Mouse (Mus musculus) adrenal gland, adult 2 months (tissue): ENCODE results near the gene Med27. TPM values are rescaled to one million over a fixed set of nuclear protein-coding genes. Genes with fewer than 3 reads are reported as not detected.
"Not testable (repeated sequence)": the region's sequence is repeated elsewhere in the genome, so short reads cannot be mapped to it uniquely, and the experiment has no call there.

Experiments
- DNase-seq: peaks from one replicate; pipeline ENCODE4 v3.0.0; 2021
- polyA plus RNA-seq: library from polyadenylated mRNA; depleted of rRNA; stranded (reverse); fragments of >200 nt; gene quantifications from 2 replicates; pipeline ENCODE4 v1.2.3, GENCODE M21; 2012
- total RNA-seq, 2 experiments: library from RNA; stranded (reverse); gene quantifications; 2 replicates each; pipeline ENCODE4 v1.2.3; 2021

The Med27 gene
- total and polyA plus RNA-seq, 3 experiments: 25.8 to 54.7 (median 28.1) TPM

DNA sequence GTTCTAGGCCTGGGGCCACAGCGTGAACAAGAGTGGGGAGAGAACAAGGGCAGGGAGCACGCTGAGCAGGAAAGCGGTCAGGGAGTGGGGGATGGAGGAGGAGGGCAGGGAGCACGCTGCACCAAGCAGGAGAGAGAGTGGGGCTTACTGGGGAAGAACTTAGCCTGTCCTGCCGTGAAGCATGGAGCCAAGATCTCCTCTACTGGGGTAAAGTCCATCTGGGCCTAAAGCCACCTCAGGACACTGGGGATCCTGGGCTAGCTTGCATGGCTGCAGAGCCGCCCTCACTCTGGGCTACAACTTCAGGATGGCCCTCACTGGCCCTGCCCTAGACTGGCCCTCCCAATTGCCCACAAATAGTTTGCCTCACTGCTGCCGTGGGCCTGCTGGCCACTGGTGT is 174.9 kb downstream of the Med27 start:
- no peak for DNase-seq

DNA sequence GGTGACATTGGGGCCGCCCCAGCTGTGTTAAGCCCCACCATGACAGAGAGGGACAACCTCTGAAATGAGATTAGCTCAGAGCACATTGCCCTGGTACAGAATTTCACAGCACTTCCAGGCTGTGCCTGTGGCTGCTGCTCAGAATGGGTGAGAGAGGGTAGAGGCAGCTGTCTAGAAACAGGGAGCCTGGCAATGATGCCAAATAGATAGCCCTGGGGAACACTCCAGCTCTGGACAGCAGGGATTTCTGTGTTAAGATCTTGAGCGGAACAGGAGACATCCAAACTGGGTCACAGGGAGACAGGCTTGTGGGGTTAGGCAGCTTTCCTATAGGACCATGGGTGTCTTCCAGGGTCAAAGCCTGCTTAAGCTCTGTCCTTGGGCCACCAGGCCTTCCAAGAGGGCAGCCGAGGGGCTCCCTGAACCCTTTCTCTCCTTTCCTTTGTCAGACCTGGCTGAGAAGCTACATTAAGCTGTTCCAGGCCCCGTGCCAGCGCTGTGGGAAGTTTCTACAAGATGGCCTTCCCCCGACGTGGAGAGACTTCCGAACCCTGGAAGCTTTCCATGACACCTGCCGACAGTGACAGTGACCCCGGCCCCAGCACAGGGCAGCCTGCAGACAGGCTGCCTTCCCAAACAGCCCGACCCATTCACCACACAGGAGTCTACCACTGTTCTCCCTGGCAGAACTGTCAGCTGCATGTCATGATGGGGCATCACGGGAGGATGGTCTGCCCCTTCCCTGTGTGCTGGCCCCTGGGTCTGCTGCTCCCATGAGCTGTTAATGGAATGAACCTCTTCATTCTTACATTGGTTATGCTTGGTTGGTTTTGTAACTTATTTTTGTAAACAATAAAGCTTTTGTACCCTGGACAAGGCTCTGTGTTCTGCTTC is 177.5 kb downstream of the Med27 start:
- DNase-seq: peak; percentile 39

DNA sequence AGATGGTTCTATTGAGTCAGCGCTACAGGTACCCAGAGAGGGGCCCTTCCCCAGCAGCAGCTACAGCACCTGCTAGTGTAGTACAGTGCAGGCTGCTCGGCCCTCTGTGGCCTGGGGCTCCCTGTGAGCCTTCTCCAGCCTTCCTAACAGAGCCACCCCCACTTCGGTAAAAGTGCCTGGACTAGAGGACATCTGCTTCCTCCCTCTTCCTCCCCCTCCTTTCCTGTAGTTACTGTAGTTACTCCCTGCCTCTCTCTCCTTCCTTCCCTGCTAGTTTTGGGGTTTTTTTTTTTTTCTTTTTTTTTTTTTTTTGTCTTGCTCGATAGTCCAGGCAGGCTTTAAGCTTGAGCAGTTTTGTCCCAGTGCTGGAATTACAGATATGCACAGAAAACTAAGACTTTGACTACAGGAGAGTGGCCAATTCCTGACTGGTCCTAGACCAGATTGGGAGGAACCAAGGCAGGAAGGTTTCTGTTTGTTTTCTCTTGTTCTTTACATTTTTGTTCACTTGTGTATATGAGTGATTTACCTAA is 178.7 kb downstream of the Med27 start:
- no peak for DNase-seq

DNA sequence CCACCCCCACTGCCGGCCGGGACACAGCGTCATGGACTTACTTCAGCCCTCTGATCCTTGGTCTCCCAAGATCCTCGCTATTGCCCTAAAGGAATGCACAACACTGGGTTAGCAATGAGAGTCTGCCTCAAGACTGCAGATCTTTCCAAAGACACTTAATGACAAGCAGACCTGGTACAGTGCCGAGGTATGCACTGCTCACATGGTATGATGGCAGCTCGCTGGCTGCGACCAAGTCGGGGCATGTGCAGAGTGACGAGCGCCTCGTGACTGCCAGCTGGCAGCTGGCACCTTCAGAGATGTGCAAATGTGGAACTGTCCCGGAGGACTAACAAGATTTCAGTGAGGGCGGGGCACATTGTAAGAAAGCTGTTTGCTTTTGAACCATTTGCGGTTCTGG is 179.6 kb downstream of the Med27 start:
- DNase-seq: peak; percentile 18

DNA sequence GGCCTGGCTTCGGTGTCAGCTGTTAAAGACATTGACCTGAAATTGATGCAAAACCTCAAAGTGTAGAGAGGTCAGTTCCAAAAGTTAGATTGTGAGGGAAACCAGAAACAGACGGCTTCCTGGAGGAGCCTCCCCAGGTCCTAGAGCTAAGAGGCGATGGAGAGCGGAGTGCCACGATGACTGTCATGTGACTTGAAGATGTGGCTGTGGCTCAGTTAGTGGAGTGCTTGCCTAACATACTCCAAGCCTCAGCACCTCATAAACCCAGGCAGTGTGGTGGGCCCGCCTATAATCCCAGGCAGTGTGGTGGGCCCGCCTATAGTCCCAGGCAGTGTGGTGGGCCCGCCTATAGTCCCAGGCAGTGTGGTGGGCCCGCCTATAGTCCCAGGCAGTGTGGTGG is 180.9 kb downstream of the Med27 start:
- DNase-seq: not testable (repeated sequence)

DNA sequence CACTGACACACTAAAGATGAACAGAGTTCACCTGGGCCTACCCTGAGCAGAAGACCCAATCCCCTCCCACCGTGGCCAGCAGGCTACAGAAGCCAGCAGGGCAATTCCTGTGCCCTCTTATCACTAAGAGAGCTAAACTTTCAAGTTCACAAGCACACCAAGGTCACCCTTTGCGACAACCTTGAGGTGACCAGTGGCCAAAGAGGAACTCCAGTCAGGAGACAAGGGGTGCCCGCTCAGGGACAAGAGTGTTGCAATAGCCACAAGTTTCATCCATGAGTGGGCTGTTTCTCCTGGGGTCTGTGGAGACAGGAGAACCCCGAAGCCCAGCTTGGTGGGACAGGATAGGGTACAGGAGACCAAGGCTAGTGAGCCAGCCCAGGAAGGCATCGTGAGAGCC is 182.2 kb downstream of the Med27 start:
- DNase-seq: peak; percentile 64

DNA sequence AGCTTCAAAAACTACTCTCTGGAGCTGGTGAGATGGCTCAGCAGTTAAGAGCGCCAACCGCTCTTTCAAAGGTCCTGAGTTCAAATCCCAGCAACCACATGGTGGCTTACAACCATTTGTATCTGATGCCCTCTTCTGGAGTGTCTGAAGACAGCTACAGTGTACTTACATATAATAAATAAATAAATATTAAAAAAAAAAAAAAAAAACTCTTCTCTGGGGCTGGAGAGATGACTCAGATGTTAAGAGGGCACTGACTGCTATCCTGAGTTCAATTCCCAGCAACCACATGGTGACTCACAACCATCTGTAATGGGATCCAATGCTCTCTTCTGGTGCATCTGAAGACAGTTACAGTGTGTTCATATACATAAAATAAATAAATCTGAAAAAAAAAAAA is 183.2 kb downstream of the Med27 start:
- DNase-seq: not testable (repeated sequence)

DNA sequence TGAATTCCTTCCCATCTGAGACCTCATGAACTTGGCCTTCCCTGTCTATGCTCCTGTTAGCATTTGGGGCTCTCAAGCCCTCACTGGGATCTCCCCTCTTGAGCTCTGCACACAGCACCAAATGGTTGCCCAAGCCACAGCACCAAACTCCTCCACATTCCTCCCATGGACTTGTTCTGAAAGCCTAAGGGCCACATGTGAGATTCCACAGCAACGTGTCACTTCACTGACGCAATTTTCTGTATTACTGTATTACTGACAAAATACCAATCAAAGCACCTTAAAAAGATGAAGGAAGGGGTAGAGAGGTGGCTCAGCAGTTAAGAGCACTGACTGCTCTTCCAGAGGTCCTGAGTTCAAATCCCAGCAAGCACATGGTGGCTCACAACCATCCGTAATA is 185.6 kb downstream of the Med27 start:
- DNase-seq: no peak

DNA sequence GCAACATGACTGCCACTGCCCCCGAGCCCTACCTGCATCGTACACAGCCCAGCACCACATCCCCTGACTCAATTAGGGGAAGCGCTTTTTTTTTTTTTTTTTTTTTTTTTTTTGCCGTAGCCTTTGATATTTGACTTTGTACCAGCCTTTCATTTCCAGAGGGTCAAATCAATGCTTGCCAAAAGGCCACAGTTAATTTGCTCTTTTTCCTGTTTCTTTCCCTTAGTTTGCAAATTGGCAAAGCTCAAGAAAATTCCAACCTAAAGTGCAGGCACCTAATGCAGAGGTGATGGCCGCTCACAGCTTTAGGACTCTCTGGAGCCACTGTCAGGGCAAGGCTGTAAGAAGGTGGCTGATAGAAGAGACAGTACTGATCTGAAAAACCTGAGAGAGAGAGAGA is 186.3 kb downstream of the Med27 start:
- DNase-seq: no peak

DNA sequence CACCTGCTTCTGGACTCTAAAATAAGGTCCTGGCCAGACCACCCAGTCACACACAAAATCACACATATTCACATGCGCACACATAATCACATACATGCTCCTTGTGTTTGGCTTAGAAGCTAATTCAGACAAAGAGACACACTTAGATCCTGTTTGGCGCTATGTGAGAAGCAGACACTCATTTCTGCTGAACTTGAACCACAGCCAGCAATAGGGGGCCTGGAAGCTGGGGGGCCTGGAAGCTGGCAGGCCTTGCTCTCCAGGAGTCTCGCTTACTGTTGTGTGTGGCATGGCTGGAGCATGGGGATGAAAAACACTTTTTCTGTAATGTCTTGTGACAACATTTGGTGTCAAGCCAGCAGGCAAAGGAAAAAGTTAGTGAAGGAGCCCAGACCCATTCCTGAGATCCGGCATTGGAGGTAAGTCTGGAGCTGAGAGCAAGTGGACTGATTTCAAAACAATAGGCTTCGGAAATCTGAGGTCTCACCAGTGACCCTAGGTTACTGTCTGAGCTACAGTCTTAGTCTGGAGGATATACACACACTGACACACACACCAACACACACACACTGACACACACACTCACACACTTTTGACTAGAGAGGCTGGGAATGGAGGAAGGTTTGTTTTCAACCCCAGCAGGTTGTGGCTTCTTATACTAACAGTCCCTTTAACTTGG is 189.1 kb downstream of the Med27 start:
- DNase-seq: no peak

DNA sequence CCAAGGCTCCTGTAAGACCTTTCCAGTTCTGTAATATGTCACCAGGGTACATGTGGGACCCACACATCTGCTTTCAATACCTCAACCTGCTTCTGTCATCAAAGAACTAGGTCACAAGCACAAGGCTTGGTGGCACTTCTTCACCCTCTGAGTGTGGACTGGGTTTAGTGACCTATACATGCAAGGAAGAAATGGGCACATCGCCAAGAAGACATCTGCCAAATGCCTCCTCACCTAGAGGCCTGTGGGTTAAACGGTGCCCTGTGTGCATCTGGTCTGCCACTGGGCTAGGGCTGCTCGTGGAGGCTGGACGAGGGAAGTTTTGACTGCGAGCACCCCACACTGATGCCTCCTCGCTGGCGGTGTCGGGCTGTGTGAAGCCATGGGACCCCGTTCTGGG is 189.9 kb downstream of the Med27 start:
- no peak for DNase-seq

DNA sequence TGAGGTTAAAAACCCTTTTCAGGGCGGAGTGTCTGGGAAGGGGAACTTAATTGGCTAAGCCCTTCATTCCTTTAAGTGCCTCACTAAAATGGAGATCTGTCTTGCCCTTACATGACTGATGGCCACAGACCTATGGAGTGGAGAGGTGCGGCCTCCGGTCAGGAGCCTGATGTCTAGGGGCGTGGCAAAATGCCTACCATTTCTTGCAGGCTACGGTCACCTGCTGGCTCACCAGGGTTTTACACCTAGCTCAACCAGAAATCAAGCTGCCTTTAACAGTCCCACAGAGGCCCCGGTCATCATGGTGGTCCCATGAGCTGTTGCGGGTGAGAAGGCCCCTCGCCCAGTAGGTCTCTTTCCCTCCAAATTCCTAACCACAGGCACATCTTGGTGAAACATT is 190.7 kb downstream of the Med27 start:
- no peak for DNase-seq

DNA sequence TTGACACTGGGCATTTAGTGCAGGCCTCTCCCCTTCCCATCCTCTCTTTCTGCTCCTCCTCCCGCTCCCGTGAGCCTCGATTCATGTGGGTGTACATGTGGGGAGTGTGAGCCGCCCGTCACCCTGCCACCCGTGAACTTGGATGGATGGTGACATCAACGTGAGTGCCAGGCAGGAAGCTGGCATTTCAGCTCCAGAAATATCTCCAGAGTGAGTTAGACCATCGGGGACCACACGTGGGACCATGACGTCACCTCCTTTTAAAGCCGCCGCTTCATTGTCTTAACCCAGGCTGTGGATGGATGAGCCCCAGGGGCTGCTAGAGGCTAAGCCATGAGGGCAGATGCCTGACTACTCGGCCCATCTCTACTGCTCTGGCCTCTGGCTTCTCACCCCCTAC is 195.4 kb downstream of the Med27 start:
- DNase-seq: no peak

DNA sequence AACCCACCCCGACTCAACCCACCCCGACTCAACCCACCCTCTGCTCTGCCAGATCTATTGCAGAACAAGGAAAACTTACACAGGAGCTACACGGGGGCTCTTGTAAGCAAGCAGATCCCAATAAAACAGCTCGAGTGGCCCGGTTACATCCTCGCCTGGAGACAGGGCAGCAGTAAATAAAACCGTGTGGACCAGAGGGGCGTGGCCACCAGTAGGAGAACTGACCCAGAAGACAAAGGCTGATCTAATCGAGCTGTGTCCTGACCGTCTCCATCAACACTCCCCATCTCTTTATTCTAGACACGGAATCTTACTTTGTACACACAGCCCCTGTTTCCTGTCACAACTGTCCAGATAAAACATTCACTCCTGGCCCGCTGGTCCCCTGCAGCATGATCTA is 200.0 kb downstream of the Med27 start:
- peak; percentile 18 for DNase-seq

DNA sequence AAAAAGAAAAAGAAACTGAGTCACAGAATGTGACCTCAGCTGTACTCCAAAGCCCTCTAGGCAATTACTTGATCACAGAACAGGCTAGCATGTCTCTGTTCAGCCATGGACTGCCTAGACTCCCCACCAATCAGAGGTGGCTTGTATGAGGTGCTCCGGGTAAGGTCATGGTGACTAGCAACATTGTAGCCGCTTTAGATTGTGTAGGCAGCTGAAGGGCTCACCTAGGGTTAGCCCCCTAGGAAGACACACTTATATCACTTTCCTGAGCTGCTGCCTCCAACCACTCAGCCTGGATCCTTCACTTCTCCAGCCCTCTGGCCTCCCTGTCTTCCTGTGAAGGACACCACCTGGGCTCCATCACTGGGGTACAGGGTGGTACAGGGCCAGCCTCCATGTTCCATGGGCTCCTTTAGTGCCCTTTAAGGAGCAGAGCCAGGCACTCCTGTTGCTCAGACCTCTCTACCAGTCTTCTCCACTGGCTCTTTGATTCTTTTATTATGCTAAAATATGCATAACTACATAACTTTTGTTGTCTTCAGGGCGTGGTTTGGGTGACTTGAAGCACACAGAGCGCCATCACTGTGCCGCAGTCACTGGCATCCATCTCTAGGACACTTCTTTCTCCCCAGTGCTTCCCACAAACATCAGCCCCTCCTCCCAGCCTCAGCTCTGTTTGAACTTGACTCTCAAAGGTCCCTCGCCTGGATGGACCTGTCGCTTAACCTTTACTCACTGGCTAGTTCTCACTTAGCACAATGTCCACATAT is 205.4 kb downstream of the Med27 start:
- DNase-seq: no peak

DNA sequence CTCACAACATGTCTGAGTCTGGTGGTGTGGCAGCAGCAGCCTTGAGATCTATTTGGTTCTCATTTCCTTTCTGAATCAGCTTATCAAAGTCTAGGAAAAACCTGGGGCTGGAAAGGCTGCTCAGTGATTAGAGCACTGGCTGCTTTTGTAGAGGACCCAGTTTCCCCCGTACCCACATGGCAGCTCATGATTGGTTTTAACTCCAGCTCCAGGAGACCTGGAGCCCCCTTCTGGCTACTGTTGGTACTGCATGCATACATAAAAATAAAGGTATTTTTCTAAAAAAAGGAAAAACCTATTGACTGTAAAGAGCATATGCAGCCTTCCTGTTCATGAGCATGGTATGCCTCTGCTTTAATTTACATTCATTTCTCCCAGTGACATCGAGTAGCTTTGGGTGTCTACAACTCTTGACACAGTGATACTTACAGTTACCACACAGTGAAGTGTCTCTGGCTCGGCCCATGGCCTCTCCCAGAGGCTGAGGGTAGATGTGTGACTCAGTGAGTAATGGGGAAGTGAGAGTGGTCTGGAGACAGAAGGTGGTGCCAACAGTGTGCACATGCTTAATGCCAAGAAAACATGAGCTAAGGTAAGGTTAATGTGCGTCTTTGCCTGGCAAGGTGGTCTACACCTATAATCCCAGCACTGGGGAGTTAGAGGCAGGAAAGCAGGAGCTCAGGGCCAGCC is 207.5 kb downstream of the Med27 start:
- DNase-seq: peak; percentile 26

DNA sequence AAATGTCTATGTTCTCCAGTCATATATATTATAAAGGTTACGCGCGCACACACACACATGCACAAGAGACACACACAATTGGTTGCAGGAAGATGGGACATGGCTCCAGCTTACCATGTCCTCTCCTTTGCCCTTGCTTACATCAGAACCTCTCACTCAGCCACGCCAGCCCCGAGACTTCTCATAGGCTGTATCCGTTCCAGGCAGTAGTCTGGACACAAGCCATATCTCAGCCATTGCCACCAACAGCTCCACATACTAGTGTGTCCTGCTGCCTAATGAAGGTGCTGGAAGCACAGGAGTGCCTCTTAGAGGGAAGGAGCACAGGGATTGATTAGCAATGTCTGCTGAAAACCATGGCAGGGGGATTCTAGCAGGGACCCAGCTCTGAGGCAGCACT is 211.9 kb downstream of the Med27 start:
- DNase-seq: no peak

DNA sequence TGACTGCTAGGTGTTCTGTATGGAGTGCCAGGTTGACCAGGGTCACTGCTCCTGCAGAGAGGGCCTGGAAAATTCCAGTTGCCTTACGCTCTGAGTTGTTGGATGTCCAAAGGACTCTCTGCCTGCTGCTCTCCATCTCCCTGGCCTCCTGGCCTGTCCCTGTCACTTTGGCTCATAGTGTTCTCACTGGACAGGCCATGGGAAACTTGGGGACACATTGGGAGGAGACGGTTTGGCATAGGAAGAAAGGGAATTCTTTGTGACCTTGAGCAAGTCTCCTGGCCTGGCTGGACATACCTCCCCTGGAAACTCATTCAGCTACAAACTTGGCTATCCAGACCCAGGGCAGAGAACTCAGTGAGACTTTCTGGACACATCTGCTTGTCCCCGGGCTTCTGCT is 213.3 kb downstream of the Med27 start:
- peak; percentile 30 for DNase-seq

DNA sequence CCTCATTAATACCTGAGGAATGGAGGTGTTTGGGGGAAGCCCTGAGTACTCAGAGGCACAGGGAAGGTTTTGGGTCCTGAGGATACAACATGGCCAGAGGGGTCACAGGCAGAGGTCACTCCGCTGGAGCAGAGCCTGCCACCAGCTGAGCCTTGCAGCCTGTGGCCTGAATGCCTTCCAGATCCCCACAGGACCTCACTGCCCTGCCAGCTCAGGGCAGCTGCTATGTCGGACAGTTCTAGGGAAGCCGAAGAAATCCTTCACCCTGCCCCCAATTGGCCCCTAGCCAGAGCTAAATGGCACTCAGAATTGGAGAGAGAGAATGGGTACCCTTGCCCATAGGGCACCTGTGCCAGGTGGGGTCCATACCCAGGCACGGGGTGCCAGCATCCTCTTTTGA is 214.8 kb downstream of the Med27 start:
- DNase-seq: no peak

DNA sequence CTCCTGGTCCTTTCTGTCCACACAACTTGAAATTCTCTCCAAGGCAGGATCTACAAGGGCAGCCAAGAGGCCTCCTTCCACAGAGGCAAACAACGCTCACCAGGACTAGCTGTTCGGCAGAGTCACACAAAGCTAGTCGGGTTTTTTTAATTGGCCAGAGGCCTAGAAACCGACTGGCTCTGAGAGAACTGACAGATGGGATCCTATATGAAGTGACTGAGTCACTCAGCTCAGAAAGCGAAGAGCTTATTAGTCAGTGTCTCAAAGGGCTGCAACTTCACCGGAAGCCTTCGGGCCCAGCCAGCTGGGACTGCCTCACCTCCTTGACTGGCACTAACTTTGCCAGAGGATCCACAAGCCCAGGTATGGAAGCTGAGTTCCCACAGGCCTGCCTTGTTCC is 217.4 kb downstream of the Med27 start:
- DNase-seq: peak; percentile 22

DNA sequence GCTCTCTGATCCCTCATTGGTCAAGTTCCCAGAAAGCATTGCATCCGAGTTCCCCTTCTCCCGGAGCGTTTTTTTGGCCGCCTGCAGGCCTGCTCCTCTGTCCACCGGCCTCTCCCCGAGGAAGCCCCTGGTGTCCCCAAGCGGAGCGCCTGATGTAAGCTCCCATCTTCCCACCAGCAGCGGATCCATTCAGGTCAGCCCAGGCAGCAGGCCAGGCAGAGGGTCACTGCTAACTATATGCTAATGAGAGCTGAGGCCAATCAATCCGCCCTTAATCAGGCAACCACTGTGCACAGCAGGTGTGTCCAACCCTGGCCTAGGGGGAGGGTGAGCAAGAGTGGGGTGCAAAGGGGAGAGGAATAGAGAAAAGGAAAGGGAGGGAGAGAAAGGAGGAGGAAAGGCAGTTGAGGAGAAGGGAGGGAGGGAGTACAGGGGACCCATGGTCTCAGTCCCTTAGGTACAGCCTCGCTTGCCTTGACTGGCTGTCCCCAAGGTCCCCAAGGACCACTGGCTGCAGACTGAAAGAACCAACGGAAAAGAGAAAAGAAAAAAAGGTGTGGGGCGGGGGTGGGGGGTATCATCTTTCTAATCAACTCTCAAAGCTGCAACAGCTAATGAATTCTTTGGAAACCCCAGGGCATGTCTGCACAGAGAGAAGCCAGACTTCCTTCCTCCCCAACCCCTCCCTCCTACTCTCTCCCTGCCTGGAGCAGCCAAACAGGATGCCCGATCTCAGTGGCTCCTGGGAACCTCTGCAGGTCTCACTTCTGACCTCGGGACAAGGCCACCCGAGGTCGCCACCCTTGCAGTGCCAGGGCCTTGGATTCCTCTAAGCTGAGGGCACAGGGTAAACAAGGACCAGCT is 219.2 kb downstream of the Med27 start:
- DNase-seq: no peak
